Mouse (Mus musculus) cerebellum, adult 8-10 months (tissue): ENCODE data around the gene Agpat2.

Experiments used
- DNase-seq: peaks from one replicate; pipeline ENCODE4 v3.0.0; 2022

Agpat2 gene

DNA sequence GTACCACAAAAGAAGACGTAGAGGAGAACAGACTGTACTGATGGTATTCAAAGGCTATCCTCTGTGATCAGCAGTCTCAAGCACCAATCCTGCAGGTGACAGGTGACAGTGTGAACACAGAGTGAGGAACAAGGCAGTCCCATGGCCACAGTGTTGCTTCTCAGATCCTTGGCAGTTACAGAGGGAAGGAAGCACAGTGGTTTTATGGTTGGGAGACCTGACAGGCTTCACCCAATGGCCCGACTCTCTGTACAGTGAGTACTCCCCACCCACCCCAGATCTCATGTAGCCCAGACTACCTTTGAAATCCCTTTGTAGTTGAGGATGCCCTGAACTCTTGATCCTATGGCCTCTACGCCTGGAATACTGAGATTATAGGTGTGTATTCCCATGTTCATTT lies 21.2 kb upstream of the Agpat2 start:
- no peak for DNase-seq

DNA sequence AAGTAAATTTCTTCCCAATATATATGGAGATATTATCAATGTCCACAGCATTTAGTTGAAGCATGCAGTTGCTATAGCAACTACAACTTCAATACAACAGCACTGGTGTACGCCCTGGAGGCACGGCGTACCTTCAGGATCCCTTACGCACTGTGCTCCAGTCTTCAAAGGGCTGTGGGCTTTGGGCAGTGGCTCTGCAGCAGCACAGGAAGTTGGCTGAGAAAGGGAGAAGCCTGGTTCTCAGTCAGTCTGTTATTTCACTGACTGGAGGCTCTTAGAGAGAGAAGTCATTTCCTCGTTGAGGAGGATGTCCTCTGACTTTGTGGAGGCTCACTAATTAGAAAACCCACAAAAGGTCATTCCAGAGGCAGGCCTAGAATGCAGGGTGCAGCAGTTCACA lies 18.8 kb upstream of the Agpat2 start:
- no peak for DNase-seq

- no peak for DNase-seq
Observed at GRCm38 (mm10) chr2:26621246-26621645, 17.0 kb upstream of the Agpat2 start.

DNA sequence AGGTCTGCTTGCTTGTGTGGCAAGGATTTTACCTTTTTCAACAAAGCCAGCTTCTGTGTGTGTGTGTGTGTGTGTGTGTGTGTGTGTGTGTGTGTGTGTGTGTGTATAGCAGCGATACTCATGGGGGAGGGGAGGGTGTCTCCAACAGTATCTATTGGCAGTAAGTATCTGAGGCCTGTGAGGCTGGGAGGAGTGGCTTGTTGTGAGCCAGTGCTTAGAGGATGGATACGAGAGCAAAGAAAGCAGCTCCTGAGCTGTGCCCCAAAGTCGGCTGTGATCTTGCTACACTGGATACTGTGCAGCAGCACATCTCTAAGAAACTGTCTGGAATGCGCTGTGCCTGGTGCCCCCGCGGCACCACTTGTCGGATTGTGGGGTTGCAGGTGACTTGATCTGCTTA lies 13.7 kb upstream of the Agpat2 start:
- no peak for DNase-seq

- no peak for DNase-seq
Observed at GRCm38 (mm10) chr2:26617331-26617730, 13.1 kb upstream of the Agpat2 start.

- DNase-seq: no peak
Observed at GRCm38 (mm10) chr2:26615459-26616124, 11.4 kb upstream of the Agpat2 start.

GRCm38 (mm10) chr2:26614903-26615302 lies 10.7 kb upstream of the Agpat2 start:
- no peak for DNase-seq

DNA sequence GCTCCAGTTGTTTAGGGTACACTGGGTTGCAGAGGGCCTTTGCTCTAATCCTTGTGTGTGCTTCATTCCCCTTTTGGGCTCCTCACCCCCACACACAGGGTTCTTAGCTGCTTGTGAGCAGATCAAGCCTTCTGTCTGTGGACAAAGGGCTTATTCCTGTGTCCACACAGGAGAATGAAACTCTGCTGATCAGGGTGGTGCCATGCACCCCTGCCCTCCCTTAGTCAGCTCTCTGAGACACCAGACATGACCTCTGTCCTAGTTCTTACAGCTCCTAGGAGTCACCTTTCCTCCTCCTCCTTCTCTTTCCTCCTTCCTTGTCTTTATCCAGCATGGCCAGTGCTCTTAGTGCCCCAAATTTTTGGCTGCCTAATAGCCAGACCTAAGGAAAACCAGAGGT lies 7.7 kb upstream of the Agpat2 start:
- DNase-seq: no peak

- no peak for DNase-seq
Observed at GRCm38 (mm10) chr2:26611054-26611453, 6.8 kb upstream of the Agpat2 start.

- DNase-seq: no peak
Observed at GRCm38 (mm10) chr2:26610526-26610925, 6.3 kb upstream of the Agpat2 start.

- DNase-seq: no peak
Observed at GRCm38 (mm10) chr2:26609261-26609661, 5.0 kb upstream of the Agpat2 start.

GRCm38 (mm10) chr2:26608781-26609180 lies 4.6 kb upstream of the Agpat2 start:
- no peak for DNase-seq

DNA sequence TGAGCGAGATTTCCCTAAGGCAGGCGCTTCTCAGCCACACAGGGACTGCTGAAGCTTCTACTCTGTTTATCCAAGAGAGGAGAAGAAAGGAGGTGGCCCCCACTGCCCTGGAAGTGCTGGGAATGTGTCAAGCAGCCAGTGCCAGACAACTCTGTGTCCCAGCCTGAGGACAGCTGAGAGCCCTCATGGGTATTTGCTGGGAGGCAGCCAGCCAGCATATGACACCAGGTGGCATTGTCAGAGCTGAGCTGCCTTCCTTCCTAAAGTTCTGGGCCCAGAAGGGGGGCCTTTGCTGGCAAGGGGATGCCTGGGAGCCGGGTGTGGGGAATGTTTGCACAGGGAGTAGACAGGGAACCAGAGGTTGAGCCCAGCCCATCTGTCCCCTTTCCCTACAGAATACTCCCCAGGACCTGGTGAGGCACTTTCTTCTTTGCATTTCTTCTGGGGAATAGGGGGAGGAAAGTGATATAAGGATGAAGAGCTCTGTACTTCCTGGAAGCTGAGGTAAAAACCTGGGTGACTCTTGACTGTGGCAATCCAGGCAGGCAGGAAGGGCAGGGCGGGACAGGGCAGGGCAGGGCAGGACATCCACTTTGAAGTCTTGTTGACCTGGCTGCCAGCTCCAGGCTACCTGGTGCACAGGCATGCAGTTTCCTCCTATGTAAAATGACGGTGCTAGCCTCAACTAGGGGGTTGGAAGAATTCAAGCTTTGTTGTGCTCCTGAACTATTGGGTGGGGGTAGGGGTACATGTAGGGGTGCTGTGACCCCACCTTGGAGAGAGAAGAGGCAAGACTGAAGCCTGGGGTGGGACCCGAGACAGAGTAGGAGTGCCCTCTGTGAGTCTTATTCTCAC lies 3.1 kb upstream of the Agpat2 start:
- DNase-seq: no peak

DNA sequence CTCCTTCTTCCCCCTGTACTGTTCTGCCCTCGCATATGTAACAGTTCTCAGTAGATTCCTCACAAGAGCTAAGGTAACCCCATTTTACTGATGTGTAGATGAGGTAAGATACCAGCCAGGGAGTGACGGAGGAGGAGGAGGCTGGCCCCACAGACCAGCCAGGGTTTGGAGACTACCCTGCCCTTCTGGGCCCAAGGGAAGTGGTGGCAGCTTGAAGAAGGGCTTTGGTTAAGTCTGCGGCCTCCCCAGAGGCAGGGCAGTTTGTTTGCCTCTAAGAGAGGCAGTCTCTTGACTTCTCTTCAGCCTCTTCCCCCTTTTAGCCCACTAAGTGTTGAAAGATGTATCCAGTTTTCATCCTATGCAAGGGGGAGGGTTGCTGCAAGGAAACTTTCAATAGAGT lies 2.4 kb upstream of the Agpat2 start:
- no peak for DNase-seq

DNA sequence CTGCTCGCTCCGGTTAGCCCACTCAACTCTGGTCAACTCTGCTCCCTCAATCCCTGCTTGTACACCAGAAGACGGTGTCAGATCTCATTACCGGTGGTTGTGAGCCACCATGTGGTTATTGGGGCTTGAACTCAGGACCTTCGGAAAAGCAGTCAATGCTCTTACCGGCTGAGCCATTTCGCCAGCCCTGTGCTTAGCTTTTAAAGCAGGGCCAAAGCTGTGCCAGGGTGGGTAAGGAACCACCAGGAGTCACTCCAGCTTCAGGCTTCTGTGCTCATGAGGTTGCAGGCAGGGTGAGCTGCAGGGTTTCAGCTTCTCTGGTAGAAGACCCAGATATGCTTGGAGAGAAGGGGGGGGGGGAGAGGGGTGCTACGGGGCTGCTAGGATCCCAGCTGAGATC lies 1.1 kb upstream of the Agpat2 start:
- no peak for DNase-seq

GRCm38 (mm10) chr2:26603159-26603558 lies 1.1 kb downstream of the Agpat2 start:
- no peak for DNase-seq

- DNase-seq: no peak
Observed at GRCm38 (mm10) chr2:26602631-26603030, 1.6 kb downstream of the Agpat2 start.

DNA sequence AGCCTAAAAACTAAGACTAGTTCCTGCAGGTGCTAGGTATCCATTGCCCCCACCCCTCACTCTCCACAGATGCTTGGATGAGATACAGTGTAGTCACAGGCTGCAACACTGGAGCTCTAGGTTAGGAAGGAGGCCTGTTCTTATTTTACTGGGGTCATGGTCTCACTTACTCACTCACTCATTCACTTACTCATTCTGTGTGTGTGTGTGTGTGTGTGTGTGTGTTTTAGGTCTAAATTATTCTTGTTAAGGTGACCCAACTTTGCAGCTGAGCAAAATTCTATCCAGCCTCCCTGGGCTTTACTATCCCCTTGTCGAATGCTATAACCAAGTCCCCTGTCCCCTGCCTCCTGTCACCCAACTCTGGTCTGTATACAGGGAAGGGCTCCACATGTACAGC lies 2.6 kb downstream of the Agpat2 start:
- DNase-seq: no peak

DNA sequence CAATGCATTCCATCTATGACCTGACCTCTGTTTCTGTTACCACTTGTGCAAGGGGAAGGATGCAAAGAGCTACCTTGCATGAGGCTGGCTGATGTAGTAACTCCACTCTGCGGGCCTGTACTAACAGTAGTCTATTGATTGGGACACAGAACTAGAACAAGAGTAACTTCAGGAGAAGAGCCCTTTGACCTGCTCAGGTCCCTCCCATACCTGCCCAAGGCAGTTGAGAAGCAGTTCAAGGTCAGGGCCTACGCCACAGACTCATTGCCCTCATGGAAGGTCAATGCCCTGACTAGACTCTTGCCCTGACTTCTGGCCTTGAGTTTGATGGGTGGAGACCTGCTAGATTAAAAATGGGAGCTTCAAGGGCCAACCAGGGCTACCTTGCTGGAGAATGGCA lies 3.6 kb downstream of the Agpat2 start:
- DNase-seq: no peak

DNA sequence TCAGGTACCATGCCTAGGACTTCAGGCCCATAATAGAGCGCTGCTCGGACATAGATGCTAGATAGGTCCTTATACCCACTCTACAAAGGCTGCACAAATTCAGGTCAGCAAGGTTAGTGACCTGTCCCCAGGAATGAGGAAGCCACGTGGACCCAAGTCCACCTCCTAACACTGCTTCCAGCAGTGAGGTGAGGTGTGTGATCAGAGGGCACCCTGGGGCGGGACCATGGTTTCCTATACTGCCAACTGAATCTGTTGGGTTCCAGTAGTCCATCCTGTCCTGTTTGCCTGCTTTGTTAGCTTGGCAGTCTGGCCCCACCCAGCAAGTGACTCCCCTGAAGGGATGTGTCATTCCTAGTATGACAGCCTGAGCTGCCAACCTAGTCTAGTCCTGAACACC lies 4.3 kb downstream of the Agpat2 start:
- DNase-seq: no peak

DNA sequence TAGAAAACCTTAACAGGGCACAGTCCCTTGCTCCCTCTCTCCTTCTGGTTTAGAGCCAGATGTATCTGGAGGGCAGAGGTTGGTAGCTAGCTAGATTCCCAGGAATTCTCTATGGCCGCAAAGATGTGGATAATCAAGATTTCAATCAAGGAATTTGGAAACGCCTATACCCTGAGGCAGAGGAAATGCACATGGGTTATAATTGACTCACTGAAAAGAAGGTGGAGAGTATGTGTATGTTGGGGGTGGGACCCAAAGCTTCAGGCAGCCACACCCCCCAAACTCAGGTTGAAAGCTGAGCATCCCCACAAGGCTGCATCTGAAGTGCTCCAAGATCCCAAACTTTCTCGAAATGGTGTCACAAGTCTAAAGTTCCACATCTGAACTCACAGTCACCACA lies 5.8 kb downstream of the Agpat2 start:
- DNase-seq: no peak

DNA sequence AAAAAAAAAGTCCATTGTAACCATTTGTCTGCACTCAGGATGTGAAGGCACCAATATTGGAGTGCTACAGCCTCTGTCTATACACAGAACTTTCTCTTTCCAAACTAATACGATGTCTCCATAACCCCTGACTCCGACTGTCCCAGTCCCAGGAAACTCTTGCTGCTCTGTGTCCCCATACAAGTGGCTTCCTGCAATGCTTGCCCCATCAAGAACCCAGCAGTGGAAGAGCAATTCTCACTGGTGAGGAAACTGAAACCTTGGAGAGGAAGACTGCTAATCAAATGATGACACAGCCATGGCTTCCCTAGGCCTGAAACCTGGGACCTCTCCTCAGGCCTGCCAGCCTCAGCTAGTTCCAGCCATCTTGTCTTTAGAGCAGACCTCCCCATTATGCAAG lies 6.4 kb downstream of the Agpat2 start:
- no peak for DNase-seq

- no peak for DNase-seq
Observed at GRCm38 (mm10) chr2:26596898-26597297, 7.3 kb downstream of the Agpat2 start.

DNA sequence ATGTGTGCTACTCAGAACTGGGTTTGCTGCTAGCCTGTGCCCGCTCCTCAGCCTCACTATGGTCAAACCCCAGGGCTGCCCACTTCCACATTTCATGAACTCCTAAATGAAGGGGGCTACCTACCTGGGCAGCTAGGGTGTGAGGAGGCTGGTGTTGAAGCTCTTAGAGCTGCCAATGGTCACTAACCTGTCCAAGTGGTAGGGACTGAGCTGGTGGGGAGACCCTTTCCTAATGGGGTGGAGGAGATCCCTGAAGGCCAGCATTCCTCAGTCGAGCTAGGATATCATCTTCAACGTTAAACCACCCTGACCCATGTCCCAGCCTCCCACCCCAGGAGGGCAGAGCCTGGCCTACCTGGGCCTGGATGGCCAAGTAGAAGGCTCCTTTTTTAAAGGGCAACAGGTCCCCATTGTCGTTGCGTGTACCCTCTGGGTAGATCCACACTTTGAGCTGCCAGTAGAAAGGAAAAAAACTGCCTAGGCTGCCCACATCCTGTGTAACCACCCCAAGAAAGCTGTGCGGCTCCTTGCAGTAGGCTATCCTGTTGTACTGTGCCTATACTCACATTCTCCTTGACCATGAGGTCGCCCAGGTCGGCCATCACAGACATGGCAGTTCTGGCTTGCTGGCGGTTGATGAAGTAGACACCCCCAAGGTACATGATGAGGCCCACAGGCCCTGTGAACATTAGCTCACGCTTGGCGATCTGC lies 8.3 kb downstream of the Agpat2 start:
- no peak for DNase-seq
